ENCODE assay signal across 28 mouse cellular contexts in the genomic region with DNA sequence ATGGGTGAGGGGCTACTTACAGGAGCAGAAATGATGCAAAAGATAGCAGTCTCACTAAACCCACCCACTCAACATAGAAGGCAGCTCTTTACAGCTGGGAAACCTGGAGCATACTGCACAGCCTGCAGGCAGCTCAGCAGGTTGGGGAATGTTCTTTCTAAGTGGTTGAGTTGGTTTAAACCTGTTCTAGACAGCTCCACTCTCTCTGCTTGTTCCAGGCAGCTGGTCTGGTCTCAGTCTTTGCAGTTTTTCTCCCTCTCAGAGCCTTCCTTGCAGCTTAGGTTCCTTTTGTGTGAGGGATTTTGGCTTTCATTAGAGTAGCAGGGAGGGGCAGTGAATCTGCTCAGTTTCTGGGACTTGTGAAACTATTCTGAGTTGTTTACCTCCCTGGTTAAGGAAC.
DNase-seq lines count a peak whose midpoint lies in the region; ATAC-seq lines count a peak whose summit lies in the region.
"Had no signal": no experiment of that assay in that cellular context is flagged by ENCODE, and none has a peak within 500 bp of the region (broad histone marks: within the 10 kb centered on the region; RNA-seq: fewer than 3 reads in every experiment).

No protein-coding gene starts in this region.

- H3K4me3 ChIP-seq in embryonic facial prominence, embryonic 14.5 days (ENCODE audit: low read depth, low read length) = no peak overlapping the region
- H3K4me3 ChIP-seq in embryonic facial prominence, embryonic 10.5 days = no peak overlapping the region
- H3K4me3 ChIP-seq in midbrain, embryonic 10.5 days = no peak overlapping the region
- no peak overlapping the region for H3K4me3 ChIP-seq in midbrain, embryonic 16.5 days (ENCODE audit: low read depth, low read length)
- no peak overlapping the region for H3K4me3 ChIP-seq in stomach, embryonic 15.5 days (replicated peaks)
- H3K4me3 ChIP-seq: embryonic facial prominence, embryonic 12.5 days; forebrain, embryonic 10.5 days; forebrain, embryonic 15.5 days; heart, adult 2 months; heart, embryonic 12.5 days; liver, embryonic 12.5 days; midbrain, embryonic 15.5 days had no signal

- H3K9ac ChIP-seq in embryonic facial prominence, embryonic 14.5 days (ENCODE audit: low read depth, low read length) = no peak overlapping the region
- H3K9ac ChIP-seq in midbrain, embryonic 16.5 days (ENCODE audit: low read depth, low read length) = no peak overlapping the region
- no peak overlapping the region for H3K9ac ChIP-seq in stomach, embryonic 15.5 days
- H3K9ac ChIP-seq: embryonic facial prominence, embryonic 12.5 days; forebrain, embryonic 15.5 days; heart, embryonic 12.5 days; hindbrain, embryonic 14.5 days; liver, embryonic 12.5 days; liver, postnatal 0 days; midbrain, embryonic 15.5 days had no signal

- 0 out of 2 replicates have a peak, but pooled peaks cover 5% of the 10 kb centered on the region for H3K36me3 ChIP-seq in embryonic facial prominence, embryonic 14.5 days (ENCODE audit: control insufficient read depth, insufficient read depth, low read length)
- H3K36me3 ChIP-seq in embryonic facial prominence, embryonic 10.5 days (replicated peaks) = peaks cover 34% of the 10 kb centered on the region
- peaks cover 29% of the 10 kb centered on the region for H3K36me3 ChIP-seq in midbrain, embryonic 10.5 days
- no peaks in the 10 kb centered on the region; the same call in 1 of the 2 replicates for H3K36me3 ChIP-seq in midbrain, embryonic 16.5 days (ENCODE audit: control insufficient read depth, insufficient read depth, low read length)
- no peaks in the 10 kb centered on the region for H3K36me3 ChIP-seq in stomach, embryonic 15.5 days
- H3K36me3 ChIP-seq: heart, embryonic 12.5 days; midbrain, embryonic 15.5 days had no signal

- H3K4me2 ChIP-seq in embryonic facial prominence, embryonic 14.5 days (ENCODE audit: low read depth, low read length) = no peak overlapping the region
- H3K4me2 ChIP-seq in midbrain, embryonic 16.5 days (ENCODE audit: low read length) = no peak overlapping the region
- no peak overlapping the region for H3K4me2 ChIP-seq in stomach, embryonic 15.5 days
- H3K4me2 ChIP-seq: embryonic facial prominence, embryonic 12.5 days; forebrain, embryonic 15.5 days; heart, embryonic 12.5 days; hindbrain, embryonic 14.5 days; liver, embryonic 12.5 days; midbrain, embryonic 15.5 days had no signal

- H3K9me3 ChIP-seq in embryonic facial prominence, embryonic 14.5 days (ENCODE audit: control insufficient read depth, low read length) = no peaks in the 10 kb centered on the region
- H3K9me3 ChIP-seq in embryonic facial prominence, embryonic 10.5 days = no peaks in the 10 kb centered on the region
- H3K9me3 ChIP-seq in midbrain, embryonic 10.5 days (replicated peaks) = no peaks in the 10 kb centered on the region
- H3K9me3 ChIP-seq in midbrain, embryonic 16.5 days (replicated peaks; ENCODE audit: control insufficient read depth, low read length, poor library complexity, severe bottlenecking) = no peaks in the 10 kb centered on the region
- no peaks in the 10 kb centered on the region for H3K9me3 ChIP-seq in stomach, embryonic 15.5 days
- H3K9me3 ChIP-seq: embryonic facial prominence, embryonic 12.5 days; forebrain, embryonic 10.5 days; forebrain, embryonic 15.5 days; heart, embryonic 12.5 days; liver, embryonic 12.5 days; midbrain, embryonic 15.5 days had no signal

- H3K27ac ChIP-seq in embryonic facial prominence, embryonic 14.5 days (replicated peaks; ENCODE audit: low read depth, low read length) = no peak overlapping the region
- no peak overlapping the region for H3K27ac ChIP-seq in embryonic facial prominence, embryonic 10.5 days (replicated peaks)
- 0 out of 2 replicates have a peak overlapping the region, but pooled peaks have one; percentile 42 for H3K27ac ChIP-seq in midbrain, embryonic 10.5 days (replicated peaks)
- no peak overlapping the region for H3K27ac ChIP-seq in midbrain, embryonic 16.5 days (ENCODE audit: low read length)
- H3K27ac ChIP-seq in stomach, embryonic 15.5 days = peak overlapping the region; percentile 3; the same call in 1 of the 2 replicates
- H3K27ac ChIP-seq: embryonic facial prominence, embryonic 12.5 days; forebrain, embryonic 10.5 days; forebrain, embryonic 15.5 days; heart, adult 2 months; hindbrain, embryonic 14.5 days; liver, embryonic 12.5 days; macrophage; midbrain, embryonic 15.5 days had no signal

- peak; percentile 26; the same call in 1 of the 2 replicates for ATAC-seq in embryonic facial prominence, embryonic 14.5 days (ENCODE audit: low read depth)
- ATAC-seq in midbrain, embryonic 16.5 days = no peak
- ATAC-seq in stomach, embryonic 15.5 days (ENCODE audit: insufficient read depth, low FRiP score, low read depth) = no peak
- ATAC-seq: forebrain, embryonic 15.5 days; liver, embryonic 12.5 days; liver, postnatal 0 days; midbrain, embryonic 15.5 days had no signal

- H3K4me1 ChIP-seq in embryonic facial prominence, embryonic 14.5 days (ENCODE audit: control insufficient read depth, insufficient read depth, low read length) = no peaks in the 10 kb centered on the region
- H3K4me1 ChIP-seq in embryonic facial prominence, embryonic 10.5 days = no peaks in the 10 kb centered on the region
- peaks cover 8% of the 10 kb centered on the region for H3K4me1 ChIP-seq in midbrain, embryonic 10.5 days
- H3K4me1 ChIP-seq in midbrain, embryonic 16.5 days (ENCODE audit: control insufficient read depth, insufficient read depth, low read length) = no peaks in the 10 kb centered on the region
- H3K4me1 ChIP-seq in stomach, embryonic 15.5 days = no peaks in the 10 kb centered on the region
- H3K4me1 ChIP-seq: embryonic facial prominence, embryonic 12.5 days; forebrain, embryonic 15.5 days; midbrain, embryonic 15.5 days had no signal

- peak; percentile 26 for DNase-seq in embryonic facial prominence, embryonic 14.5 days (ENCODE audit: low spot score)
- no peak for DNase-seq in embryonic facial prominence, embryonic 10.5 days (ENCODE audit: low spot score)
- no peak for DNase-seq in midbrain, embryonic 10.5 days (ENCODE audit: low spot score)
- no peak for DNase-seq in gastrocnemius, adult 8-10 months (ENCODE audit: low spot score in 2 of 2)
- DNase-seq in gastrocnemius, postnatal 25 days = no peak
- DNase-seq: adrenal gland, postnatal 10 days; cerebellum, adult 2 months; cerebellum, postnatal 14 days; heart, adult 2 months; heart, postnatal 4 days; kidney, adult 11 months; kidney, postnatal 25 days; left cerebral cortex, postnatal 4 days; liver, postnatal 0 days; lung, postnatal 10 days; right cerebral cortex, postnatal 25 days; thymus, adult 2 months; thymus, postnatal 36 days had no signal

- no peaks in the 10 kb centered on the region for H3K27me3 ChIP-seq in embryonic facial prominence, embryonic 14.5 days (replicated peaks; ENCODE audit: control insufficient read depth, insufficient read depth, low read length)
- H3K27me3 ChIP-seq in embryonic facial prominence, embryonic 10.5 days (replicated peaks; ENCODE audit: low read depth, poor library complexity, severe bottlenecking) = no peaks in the 10 kb centered on the region
- no peaks in the 10 kb centered on the region for H3K27me3 ChIP-seq in midbrain, embryonic 10.5 days (ENCODE audit: low read depth, poor library complexity, severe bottlenecking)
- no peaks in the 10 kb centered on the region for H3K27me3 ChIP-seq in midbrain, embryonic 16.5 days (ENCODE audit: control insufficient read depth, insufficient read depth, low read depth, low read length)
- no peaks in the 10 kb centered on the region for H3K27me3 ChIP-seq in stomach, embryonic 15.5 days (replicated peaks)
- H3K27me3 ChIP-seq: embryonic facial prominence, embryonic 12.5 days; forebrain, embryonic 15.5 days; heart, embryonic 12.5 days; liver, embryonic 12.5 days; midbrain, embryonic 15.5 days had no signal

Comparison
In these comparisons a context has a peak if more than half of its experiments do, and no peak if none do; other contexts are left out.
1. H3K27ac ChIP-seq: peak in midbrain, embryonic 10.5 days (single experiment) and stomach, embryonic 15.5 days (single experiment); none in embryonic facial prominence, embryonic 14.5 days (single experiment), embryonic facial prominence, embryonic 10.5 days (single experiment) and midbrain, embryonic 16.5 days (single experiment).